Mouse (Mus musculus): Measurements from ENCODE around the gene Nup107. TPM values are rescaled to one million over a fixed set of nuclear protein-coding genes. Genes with fewer than 3 reads are reported as not detected.

Nup107 gene
- polyA plus RNA-seq, 1 experiment from 2014 or later, result 95.1 TPM

DNA sequence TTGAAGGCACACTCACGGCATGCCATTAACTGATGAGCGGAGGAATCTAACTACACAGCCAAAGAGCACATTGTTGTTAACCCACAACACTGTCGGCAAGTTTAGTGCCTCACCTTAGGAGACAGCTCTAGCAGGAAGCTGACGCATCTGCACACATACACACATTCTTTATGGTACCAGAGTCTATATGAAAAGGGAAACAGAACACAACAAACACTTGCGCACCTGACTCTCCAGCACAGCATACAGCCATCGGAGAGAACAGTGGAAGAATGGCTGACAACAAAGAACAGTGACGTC, 24.4 kb downstream of the Nup107 start:
- no peak overlapping the region for H3K9ac ChIP-seq (ENCODE audit: low read length)
- ATAC-seq (ENCODE audit: low FRiP score), result no peak
- H3K36me3 ChIP-seq (ENCODE audit: control insufficient read depth, insufficient read depth, low read length), result peaks cover 28% of the 10 kb centered on the region; the same call in 1 of the 2 replicates

DNA sequence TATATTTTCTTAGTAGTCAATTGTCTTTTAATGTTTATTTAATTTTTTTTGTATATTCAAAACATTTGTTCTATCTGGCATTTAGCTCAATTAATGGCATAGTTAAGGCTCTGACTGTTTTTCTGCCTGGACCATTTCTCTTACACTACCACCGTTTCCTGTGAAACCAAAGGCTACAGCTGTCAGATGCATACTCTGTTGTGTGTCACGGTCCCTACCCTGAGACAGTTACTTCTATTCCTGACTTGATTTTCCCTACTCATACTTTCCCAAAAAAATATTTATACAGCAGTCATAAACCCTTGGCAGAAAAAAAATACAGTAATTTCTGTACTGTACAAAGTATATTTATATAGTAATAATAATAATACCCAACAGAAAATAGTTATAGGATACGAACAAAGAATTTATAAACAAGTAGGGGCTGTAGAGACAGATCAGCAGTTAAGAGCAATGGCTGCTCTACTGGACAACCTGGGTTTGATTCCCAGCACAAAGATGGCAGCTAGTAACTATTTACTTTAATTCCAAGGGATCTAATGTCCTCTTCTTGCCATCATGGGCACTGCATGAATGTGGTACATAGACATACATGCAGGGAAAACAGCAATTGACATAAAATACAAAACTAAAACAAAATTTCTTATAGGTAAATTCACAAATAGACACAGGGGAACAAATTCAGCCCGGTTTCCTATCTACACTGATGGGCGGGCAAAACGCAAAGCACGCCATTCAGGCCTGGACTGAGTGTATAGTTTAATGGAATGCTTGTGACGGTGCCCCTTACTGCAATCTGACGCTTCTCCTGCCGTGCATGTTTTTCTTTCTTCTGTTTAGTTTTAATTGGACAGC, 25.0 kb downstream of the Nup107 start:
- Histone ChIP-seq H3K4me1 (ENCODE audit: control insufficient read depth, insufficient read depth, low read length) (no peaks in the 10 kb centered on the region), H3K4me3 (ENCODE audit: low read depth, low read length) (no peak overlapping the region), H3K4me2 (no peak overlapping the region), H3K27me3 (ENCODE audit: control insufficient read depth, insufficient read depth, low read length) (no peaks in the 10 kb centered on the region), H3K36me3 (ENCODE audit: control insufficient read depth, insufficient read depth, low read length) (peaks cover 24% of the 10 kb centered on the region; the same call in 1 of the 2 replicates), H3K9ac (ENCODE audit: low read length) (no peak overlapping the region), H3K9me3 (ENCODE audit: control insufficient read depth, low read length) (no peaks in the 10 kb centered on the region), H3K27ac (ENCODE audit: low read depth, low read length) (no peak overlapping the region)
- peak; percentile 44 for DNase-seq (ENCODE audit: low spot score, missing footprints)
- WGBS, result 91% methylated on average over 10 of the region's 10 CpGs
- no peak for ATAC-seq (ENCODE audit: low FRiP score)

More for the DNA sequence above, 24.4 kb downstream of the Nup107 start:
- Histone ChIP-seq H3K9me3 (ENCODE audit: control insufficient read depth, low read length) (no peaks in the 10 kb centered on the region), H3K4me2 (no peak overlapping the region), H3K4me3 (ENCODE audit: low read depth, low read length) (no peak overlapping the region), H3K27me3 (ENCODE audit: control insufficient read depth, insufficient read depth, low read length) (no peaks in the 10 kb centered on the region), H3K27ac (ENCODE audit: low read depth, low read length) (no peak overlapping the region), H3K4me1 (ENCODE audit: control insufficient read depth, insufficient read depth, low read length) (no peaks in the 10 kb centered on the region)
- 89% methylated on average over 7 of the region's 7 CpGs for WGBS
- peak; percentile 79 for DNase-seq (ENCODE audit: low spot score, missing footprints)

DNA sequence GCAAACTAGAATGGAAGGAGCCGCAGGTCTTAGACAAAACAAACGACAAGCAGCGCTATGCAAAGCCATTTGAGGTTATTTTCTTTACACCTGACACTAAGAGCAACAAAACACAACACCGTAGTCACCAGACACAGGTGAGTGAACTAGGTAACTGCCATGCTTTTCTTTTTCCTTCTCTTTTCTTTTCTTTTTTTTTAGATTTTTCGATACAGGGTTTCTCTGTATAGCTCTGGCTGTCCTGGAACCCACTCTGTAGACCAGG, 25.7 kb downstream of the Nup107 start:
- H3K9me3 ChIP-seq (ENCODE audit: control insufficient read depth, low read length), result no peaks in the 10 kb centered on the region
- H3K27me3 ChIP-seq (ENCODE audit: control insufficient read depth, insufficient read depth, low read length), result no peaks in the 10 kb centered on the region
- no peak overlapping the region for H3K27ac ChIP-seq (ENCODE audit: low read depth, low read length)
- DNase-seq (ENCODE audit: low spot score, missing footprints) (no peak), ATAC-seq (ENCODE audit: low FRiP score) (no peak)
- H3K36me3 ChIP-seq (ENCODE audit: control insufficient read depth, insufficient read depth, low read length), result peaks cover 27% of the 10 kb centered on the region; the same call in 1 of the 2 replicates
- 95% methylated on average over 5 of the region's 5 CpGs for WGBS
- H3K4me3 ChIP-seq (ENCODE audit: low read depth, low read length), result no peak overlapping the region
- H3K4me1 ChIP-seq (ENCODE audit: control insufficient read depth, insufficient read depth, low read length), result no peaks in the 10 kb centered on the region
- H3K4me2 ChIP-seq, result no peak overlapping the region
- no peak overlapping the region for H3K9ac ChIP-seq (ENCODE audit: low read length)

- Histone ChIP-seq H3K4me3 (ENCODE audit: low read depth, low read length) (no peak overlapping the region), H3K36me3 (ENCODE audit: control insufficient read depth, insufficient read depth, low read length) (peaks cover 32% of the 10 kb centered on the region; the same call in 1 of the 2 replicates), H3K27ac (ENCODE audit: low read depth, low read length) (no peak overlapping the region), H3K27me3 (ENCODE audit: control insufficient read depth, insufficient read depth, low read length) (no peaks in the 10 kb centered on the region), H3K4me2 (no peak overlapping the region), H3K9ac (ENCODE audit: low read length) (no peak overlapping the region), H3K9me3 (ENCODE audit: control insufficient read depth, low read length) (no peaks in the 10 kb centered on the region), H3K4me1 (ENCODE audit: control insufficient read depth, insufficient read depth, low read length) (no peaks in the 10 kb centered on the region)
- DNase-seq (ENCODE audit: low spot score, missing footprints) (no peak), ATAC-seq (ENCODE audit: low FRiP score) (no peak)
- 94% methylated on average over 16 of the region's 16 CpGs for WGBS
These were observed 26.2 kb downstream of the Nup107 start for GRCm38 (mm10) chr10:117766111-117766895.

DNA sequence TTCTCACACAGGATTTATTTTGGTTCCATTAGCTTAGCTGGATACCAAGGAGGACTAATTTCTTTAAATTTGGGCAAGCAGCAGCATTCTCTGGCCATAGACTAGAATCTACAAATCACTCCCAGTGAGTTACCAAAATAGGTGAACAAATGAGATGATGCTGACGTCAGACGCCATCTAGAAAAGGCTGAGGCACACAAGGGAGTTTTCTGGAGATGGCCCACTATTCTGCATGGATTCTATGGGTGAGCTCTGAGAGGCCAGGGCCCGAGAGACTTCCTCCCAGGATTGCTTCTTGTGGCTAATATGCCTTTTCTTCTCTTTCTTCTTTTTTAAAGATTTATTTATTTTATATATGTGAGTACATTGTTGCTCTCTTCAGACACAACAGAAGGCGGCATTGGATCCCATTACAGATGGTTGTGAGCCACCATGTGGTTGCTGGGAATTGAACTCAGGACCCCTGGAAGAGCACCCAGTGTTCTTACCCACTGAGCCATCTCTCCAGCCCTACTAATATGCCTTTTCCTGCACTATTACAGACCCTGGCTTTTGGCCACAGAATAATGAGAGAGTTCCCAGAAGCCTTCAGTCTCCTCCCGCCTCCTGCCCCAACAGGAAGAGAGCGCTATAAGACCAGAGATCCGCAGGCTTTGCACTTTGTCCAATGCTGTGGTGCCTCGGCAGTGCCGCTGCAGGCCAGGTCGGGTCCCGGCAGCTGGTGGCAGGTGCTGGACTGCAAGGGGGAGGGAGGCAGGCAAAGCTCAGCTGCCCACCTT, 27.2 kb downstream of the Nup107 start:
- Histone ChIP-seq H3K9ac (ENCODE audit: low read length) (no peak overlapping the region), H3K27me3 (ENCODE audit: control insufficient read depth, insufficient read depth, low read length) (no peaks in the 10 kb centered on the region), H3K4me1 (ENCODE audit: control insufficient read depth, insufficient read depth, low read length) (no peaks in the 10 kb centered on the region), H3K4me3 (ENCODE audit: low read depth, low read length) (no peak overlapping the region), H3K9me3 (ENCODE audit: control insufficient read depth, low read length) (no peaks in the 10 kb centered on the region), H3K36me3 (ENCODE audit: control insufficient read depth, insufficient read depth, low read length) (peaks cover 36% of the 10 kb centered on the region; the same call in 1 of the 2 replicates), H3K27ac (ENCODE audit: low read depth, low read length) (no peak overlapping the region), H3K4me2 (no peak overlapping the region)
- ATAC-seq (ENCODE audit: low FRiP score) (no peak), DNase-seq (ENCODE audit: low spot score, missing footprints) (peak; percentile 67)
- WGBS, result 95% methylated on average over 11 of the region's 11 CpGs

GRCm38 (mm10) chr10:117764598-117764997, 27.9 kb downstream of the Nup107 start:
- Histone ChIP-seq H3K36me3 (ENCODE audit: control insufficient read depth, insufficient read depth, low read length) (peaks cover 33% of the 10 kb centered on the region; the same call in 1 of the 2 replicates), H3K4me1 (ENCODE audit: control insufficient read depth, insufficient read depth, low read length) (no peaks in the 10 kb centered on the region), H3K27me3 (ENCODE audit: control insufficient read depth, insufficient read depth, low read length) (no peaks in the 10 kb centered on the region), H3K27ac (ENCODE audit: low read depth, low read length) (no peak overlapping the region), H3K9ac (ENCODE audit: low read length) (no peak overlapping the region), H3K9me3 (ENCODE audit: control insufficient read depth, low read length) (no peaks in the 10 kb centered on the region), H3K4me3 (ENCODE audit: low read depth, low read length) (no peak overlapping the region), H3K4me2 (no peak overlapping the region)
- WGBS, result 90% methylated on average over 6 of the region's 6 CpGs
- DNase-seq (ENCODE audit: low spot score, missing footprints) (peak; percentile 67), ATAC-seq (ENCODE audit: low FRiP score) (no peak)

DNA sequence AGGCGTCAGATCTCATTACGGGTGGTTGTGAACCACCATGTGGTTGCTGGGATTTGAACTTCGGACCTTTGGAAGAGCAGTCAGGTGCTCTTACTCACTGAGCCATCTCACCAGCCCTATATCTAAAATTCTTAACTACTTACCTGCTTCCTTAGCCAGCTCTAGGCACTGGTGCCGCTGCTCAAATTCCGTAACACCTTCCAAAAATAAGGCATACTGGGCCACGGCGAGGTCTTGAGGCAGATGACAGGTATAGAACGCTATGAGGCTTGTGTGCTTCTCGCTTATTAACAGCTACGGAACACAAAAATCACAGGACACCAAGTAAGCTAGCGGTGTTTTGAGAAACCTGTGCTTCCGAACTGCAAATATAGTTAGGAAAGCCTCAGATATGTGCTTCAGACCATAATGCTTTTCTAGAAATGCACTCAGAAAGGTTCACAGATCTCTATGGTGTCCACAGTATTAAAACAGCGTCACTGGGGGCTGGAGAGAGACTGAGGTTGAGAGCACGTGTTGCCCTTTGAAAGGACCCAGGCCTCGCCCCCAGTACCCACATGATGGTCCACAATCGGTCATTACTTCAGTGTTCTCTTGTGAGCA, 28.8 kb downstream of the Nup107 start:
- Histone ChIP-seq H3K27ac (ENCODE audit: low read depth, low read length) (no peak overlapping the region), H3K4me3 (ENCODE audit: low read depth, low read length) (no peak overlapping the region), H3K36me3 (ENCODE audit: control insufficient read depth, insufficient read depth, low read length) (peaks cover 38% of the 10 kb centered on the region), H3K9me3 (ENCODE audit: control insufficient read depth, low read length) (no peaks in the 10 kb centered on the region), H3K9ac (ENCODE audit: low read length) (no peak overlapping the region), H3K4me1 (ENCODE audit: control insufficient read depth, insufficient read depth, low read length) (no peaks in the 10 kb centered on the region), H3K27me3 (ENCODE audit: control insufficient read depth, insufficient read depth, low read length) (no peaks in the 10 kb centered on the region), H3K4me2 (no peak overlapping the region)
- WGBS, result 97% methylated on average over 16 of the region's 16 CpGs
- DNase-seq (ENCODE audit: low spot score, missing footprints), result peak; percentile 61
- no peak for ATAC-seq (ENCODE audit: low FRiP score)

- 95% methylated on average over 12 of the region's 12 CpGs for WGBS
- ATAC-seq (ENCODE audit: low FRiP score), result no peak
- Histone ChIP-seq H3K36me3 (ENCODE audit: control insufficient read depth, insufficient read depth, low read length) (peaks cover 36% of the 10 kb centered on the region), H3K27me3 (ENCODE audit: control insufficient read depth, insufficient read depth, low read length) (no peaks in the 10 kb centered on the region), H3K9me3 (ENCODE audit: control insufficient read depth, low read length) (no peaks in the 10 kb centered on the region), H3K4me2 (no peak overlapping the region), H3K4me1 (ENCODE audit: control insufficient read depth, insufficient read depth, low read length) (no peaks in the 10 kb centered on the region), H3K27ac (ENCODE audit: low read depth, low read length) (no peak overlapping the region), H3K4me3 (ENCODE audit: low read depth, low read length) (no peak overlapping the region), H3K9ac (ENCODE audit: low read length) (no peak overlapping the region)
- DNase-seq (ENCODE audit: low spot score, missing footprints), result peak; percentile 82
These were observed 29.5 kb downstream of the Nup107 start for GRCm38 (mm10) chr10:117762966-117763365.

Data from midbrain, embryonic 11.5 days (tissue).